Mouse (Mus musculus): ENCODE results near the gene Nfia. TPM values are rescaled to one million over a fixed set of nuclear protein-coding genes. Genes with fewer than 3 reads are reported as not detected.

Nfia gene
- polyA plus RNA-seq, 1 experiment from 2014 or later: 42.1 TPM

- DNase-seq (ENCODE audit: low spot score): no peak
- Histone ChIP-seq H3K27ac (ENCODE audit: low read depth) (peak overlapping the region; percentile 89), H3K9me3 (ENCODE audit: control insufficient read depth, low read length) (no peaks in the 10 kb centered on the region), H3K9ac (ENCODE audit: low read length) (peak overlapping the region; percentile 20; the same call in 1 of the 2 replicates), H3K4me3 (ENCODE audit: low read depth, low read length) (peak overlapping the region; percentile 15), H3K4me1 (replicated peaks; ENCODE audit: control insufficient read depth, insufficient read depth, low read length) (peaks cover 31% of the 10 kb centered on the region), H3K36me3 (ENCODE audit: control insufficient read depth, insufficient read depth, low read length) (no peaks in the 10 kb centered on the region), H3K27me3 (replicated peaks; ENCODE audit: control insufficient read depth, insufficient read depth, low read length) (no peaks in the 10 kb centered on the region), H3K4me2 (ENCODE audit: low read length) (peak overlapping the region; percentile 51)
- ATAC-seq (replicated peaks; ENCODE audit: low FRiP score, low TSS enrichment, low read depth): no peak
- WGBS: 30% methylated on average over 7 of the region's 7 CpGs
Measured at GRCm38 (mm10) chr4:97869451-97869850, 96.9 kb downstream of the Nfia start.

GRCm38 (mm10) chr4:97871770-97872439 is 99.4 kb downstream of the Nfia start:
- Histone ChIP-seq H3K27me3 (replicated peaks; ENCODE audit: control insufficient read depth, insufficient read depth, low read length) (no peaks in the 10 kb centered on the region), H3K9me3 (ENCODE audit: control insufficient read depth, low read length) (no peaks in the 10 kb centered on the region), H3K9ac (ENCODE audit: low read length) (no peak overlapping the region), H3K36me3 (ENCODE audit: control insufficient read depth, insufficient read depth, low read length) (no peaks in the 10 kb centered on the region), H3K4me1 (replicated peaks; ENCODE audit: control insufficient read depth, insufficient read depth, low read length) (peaks cover 47% of the 10 kb centered on the region), H3K4me3 (ENCODE audit: low read depth, low read length) (no peak overlapping the region), H3K4me2 (ENCODE audit: low read length) (no peak overlapping the region), H3K27ac (ENCODE audit: low read depth) (peak overlapping the region; percentile 36; the same call in 1 of the 2 replicates)
- DNase-seq (ENCODE audit: low spot score) (no peak), ATAC-seq (replicated peaks; ENCODE audit: low FRiP score, low TSS enrichment, low read depth) (no peak)
- 63% methylated on average over 9 of the region's 9 CpGs for WGBS

GRCm38 (mm10) chr4:97874916-97875315 is 102.4 kb downstream of the Nfia start:
- 69% methylated on average over 3 of the region's 3 CpGs for whole genome bisulfite sequencing
- Histone ChIP-seq H3K9me3 (ENCODE audit: control insufficient read depth, low read length) (no peaks in the 10 kb centered on the region), H3K36me3 (ENCODE audit: control insufficient read depth, insufficient read depth, low read length) (no peaks in the 10 kb centered on the region), H3K9ac (ENCODE audit: low read length) (no peak overlapping the region), H3K27me3 (replicated peaks; ENCODE audit: control insufficient read depth, insufficient read depth, low read length) (no peaks in the 10 kb centered on the region), H3K27ac (ENCODE audit: low read depth) (peak overlapping the region; percentile 62; the same call in 1 of the 2 replicates), H3K4me3 (ENCODE audit: low read depth, low read length) (no peak overlapping the region), H3K4me1 (replicated peaks; ENCODE audit: control insufficient read depth, insufficient read depth, low read length) (peaks cover 31% of the 10 kb centered on the region), H3K4me2 (ENCODE audit: low read length) (no peak overlapping the region)
- ATAC-seq (replicated peaks; ENCODE audit: low FRiP score, low TSS enrichment, low read depth) (no peak), DNase-seq (ENCODE audit: low spot score) (no peak)

DNA sequence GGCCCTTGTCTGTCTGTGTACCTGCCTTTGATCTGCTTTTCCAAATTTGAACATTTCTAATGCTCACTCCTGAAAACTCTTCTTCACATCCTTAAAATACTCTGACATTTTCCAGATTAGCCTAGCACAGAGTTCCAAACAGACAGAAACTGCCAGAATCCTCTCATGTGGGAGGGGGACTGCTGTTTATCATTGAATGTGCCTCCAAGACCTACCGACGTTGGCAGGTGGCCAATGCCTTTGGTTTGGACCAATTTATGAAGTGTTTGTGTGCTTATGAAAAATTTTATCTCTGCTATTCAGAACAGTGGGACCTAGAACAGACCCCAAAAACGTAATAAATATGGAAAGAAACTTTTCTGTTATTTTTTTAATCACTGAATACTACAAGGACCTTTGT is 103.4 kb downstream of the Nfia start:
- ATAC-seq (replicated peaks; ENCODE audit: low FRiP score, low TSS enrichment, low read depth) (peak; percentile 36; the same call in 1 of the 2 replicates), DNase-seq (ENCODE audit: low spot score) (no peak)
- Histone ChIP-seq H3K9me3 (ENCODE audit: control insufficient read depth, low read length) (no peaks in the 10 kb centered on the region), H3K4me3 (ENCODE audit: low read depth, low read length) (no peak overlapping the region), H3K27me3 (replicated peaks; ENCODE audit: control insufficient read depth, insufficient read depth, low read length) (no peaks in the 10 kb centered on the region), H3K4me2 (ENCODE audit: low read length) (no peak overlapping the region), H3K27ac (ENCODE audit: low read depth) (no peak overlapping the region), H3K36me3 (ENCODE audit: control insufficient read depth, insufficient read depth, low read length) (no peaks in the 10 kb centered on the region), H3K9ac (ENCODE audit: low read length) (no peak overlapping the region), H3K4me1 (replicated peaks; ENCODE audit: control insufficient read depth, insufficient read depth, low read length) (peaks cover 27% of the 10 kb centered on the region)
- WGBS: 27% methylated on average over 3 of the region's 3 CpGs

GRCm38 (mm10) chr4:97879696-97880095 is 107.2 kb downstream of the Nfia start:
- Histone ChIP-seq H3K36me3 (ENCODE audit: control insufficient read depth, insufficient read depth, low read length) (no peaks in the 10 kb centered on the region), H3K4me2 (ENCODE audit: low read length) (no peak overlapping the region), H3K4me1 (replicated peaks; ENCODE audit: control insufficient read depth, insufficient read depth, low read length) (peaks cover 16% of the 10 kb centered on the region), H3K4me3 (ENCODE audit: low read depth, low read length) (no peak overlapping the region), H3K27ac (ENCODE audit: low read depth) (no peak overlapping the region), H3K9me3 (ENCODE audit: control insufficient read depth, low read length) (no peaks in the 10 kb centered on the region), H3K27me3 (replicated peaks; ENCODE audit: control insufficient read depth, insufficient read depth, low read length) (no peaks in the 10 kb centered on the region), H3K9ac (ENCODE audit: low read length) (no peak overlapping the region)
- no peak for ATAC-seq (replicated peaks; ENCODE audit: low FRiP score, low TSS enrichment, low read depth)
- WGBS: 76% methylated on average over 7 of the region's 7 CpGs
- DNase-seq (ENCODE audit: low spot score): no peak

GRCm38 (mm10) chr4:97880120-97881055 is 107.9 kb downstream of the Nfia start:
- H3K9me3 ChIP-seq (ENCODE audit: control insufficient read depth, low read length): no peaks in the 10 kb centered on the region
- no peak overlapping the region for H3K4me3 ChIP-seq (ENCODE audit: low read depth, low read length)
- no peak overlapping the region for H3K4me2 ChIP-seq (ENCODE audit: low read length)
- DNase-seq (ENCODE audit: low spot score) (no peak), ATAC-seq (replicated peaks; ENCODE audit: low FRiP score, low TSS enrichment, low read depth) (no peak)
- H3K9ac ChIP-seq (ENCODE audit: low read length): no peak overlapping the region
- no peaks in the 10 kb centered on the region for H3K36me3 ChIP-seq (ENCODE audit: control insufficient read depth, insufficient read depth, low read length)
- 87% methylated on average over 9 of the region's 9 CpGs for WGBS
- H3K27me3 ChIP-seq (replicated peaks; ENCODE audit: control insufficient read depth, insufficient read depth, low read length): no peaks in the 10 kb centered on the region
- H3K4me1 ChIP-seq (replicated peaks; ENCODE audit: control insufficient read depth, insufficient read depth, low read length): peaks cover 9% of the 10 kb centered on the region
- H3K27ac ChIP-seq (ENCODE audit: low read depth): no peak overlapping the region

DNA sequence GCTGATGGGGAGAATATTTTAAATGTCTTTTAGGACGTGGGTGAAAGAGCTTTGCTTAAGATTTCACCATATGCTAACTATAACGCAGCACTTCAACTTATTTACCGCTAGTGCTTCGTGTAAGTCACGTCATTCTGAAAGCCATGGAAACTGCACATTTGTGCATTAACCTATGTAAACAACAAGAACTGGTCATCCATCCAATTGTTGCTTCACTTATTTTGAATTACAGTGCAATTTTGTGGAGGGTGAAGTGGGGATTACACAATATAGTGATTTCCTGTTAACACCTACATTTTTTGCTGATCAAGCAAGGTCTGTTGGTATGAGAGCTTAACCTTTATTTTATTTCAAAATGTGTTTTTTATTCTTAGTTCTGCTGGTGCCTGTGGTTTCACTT is 113.0 kb downstream of the Nfia start:
- H3K4me2 ChIP-seq (ENCODE audit: low read length): no peak overlapping the region
- WGBS: 71% methylated on average over 5 of the region's 5 CpGs
- H3K27ac ChIP-seq (ENCODE audit: low read depth): no peak overlapping the region
- no peak for DNase-seq (ENCODE audit: low spot score)
- H3K4me1 ChIP-seq (replicated peaks; ENCODE audit: control insufficient read depth, insufficient read depth, low read length): peaks cover 7% of the 10 kb centered on the region; the same call in 1 of the 2 replicates
- no peak for ATAC-seq (replicated peaks; ENCODE audit: low FRiP score, low TSS enrichment, low read depth)
- H3K4me3 ChIP-seq (ENCODE audit: low read depth, low read length): no peak overlapping the region
- H3K9ac ChIP-seq (ENCODE audit: low read length): no peak overlapping the region
- H3K27me3 ChIP-seq (replicated peaks; ENCODE audit: control insufficient read depth, insufficient read depth, low read length): no peaks in the 10 kb centered on the region
- H3K36me3 ChIP-seq (ENCODE audit: control insufficient read depth, insufficient read depth, low read length): no peaks in the 10 kb centered on the region
- H3K9me3 ChIP-seq (ENCODE audit: control insufficient read depth, low read length): no peaks in the 10 kb centered on the region

GRCm38 (mm10) chr4:97886220-97886619 is 113.7 kb downstream of the Nfia start:
- H3K27ac ChIP-seq (ENCODE audit: low read depth): no peak overlapping the region
- ATAC-seq (replicated peaks; ENCODE audit: low FRiP score, low TSS enrichment, low read depth): no peak
- no peak overlapping the region for H3K9ac ChIP-seq (ENCODE audit: low read length)
- WGBS: 94% methylated on average over 5 of the region's 5 CpGs
- H3K27me3 ChIP-seq (replicated peaks; ENCODE audit: control insufficient read depth, insufficient read depth, low read length): no peaks in the 10 kb centered on the region
- no peak overlapping the region for H3K4me3 ChIP-seq (ENCODE audit: low read depth, low read length)
- H3K9me3 ChIP-seq (ENCODE audit: control insufficient read depth, low read length): no peaks in the 10 kb centered on the region
- no peak overlapping the region for H3K4me2 ChIP-seq (ENCODE audit: low read length)
- no peak for DNase-seq (ENCODE audit: low spot score)
- no peaks in the 10 kb centered on the region for H3K36me3 ChIP-seq (ENCODE audit: control insufficient read depth, insufficient read depth, low read length)
- H3K4me1 ChIP-seq (replicated peaks; ENCODE audit: control insufficient read depth, insufficient read depth, low read length): peaks cover 7% of the 10 kb centered on the region; the same call in 1 of the 2 replicates
